Mouse (Mus musculus) adrenal gland, postnatal 14 days (tissue): Measurements from ENCODE around the gene Hoxd12. TPM values are rescaled to one million over a fixed set of nuclear protein-coding genes. Genes with fewer than 3 reads are reported as not detected.
A peak's percentile ranks its signal among the peaks of the same experiment; 100 is the strongest.

Experiments used
- DNase-seq: peaks from one replicate; pipeline ENCODE4 v3.0.0; 2021; ENCODE audit warnings: mixed read lengths
- total RNA-seq: library from RNA; stranded (reverse); gene quantifications from 2 replicates; pipeline ENCODE4 v1.2.3, GENCODE M21; 2021

The Hoxd12 gene
- total RNA-seq, 1 experiment from 2014 or later, result not detected

- no peak for DNase-seq
Measured at GRCm38 (mm10) chr2:74681594-74682531, 7.0 kb downstream of the Hoxd12 start.

GRCm38 (mm10) chr2:74682796-74683195, 8.0 kb downstream of the Hoxd12 start:
- DNase-seq, result no peak

- no peak for DNase-seq
Measured at GRCm38 (mm10) chr2:74683471-74683951, 8.7 kb downstream of the Hoxd12 start.

- no peak for DNase-seq
Measured at GRCm38 (mm10) chr2:74684106-74684505, 9.3 kb downstream of the Hoxd12 start.

- DNase-seq, result no peak
Measured at GRCm38 (mm10) chr2:74685059-74685603, 10.3 kb downstream of the Hoxd12 start.

- peak; percentile 79 for DNase-seq
Measured at GRCm38 (mm10) chr2:74686301-74686987, 11.6 kb downstream of the Hoxd12 start.

- DNase-seq, result no peak
Measured at GRCm38 (mm10) chr2:74686988-74687697, 12.3 kb downstream of the Hoxd12 start.

- DNase-seq, result peak; percentile 4
Measured at GRCm38 (mm10) chr2:74687698-74688555, 13.1 kb downstream of the Hoxd12 start.

GRCm38 (mm10) chr2:74688795-74689573, 14.2 kb downstream of the Hoxd12 start:
- peak; percentile 3 for DNase-seq

- DNase-seq, result peak; percentile 3
Measured at GRCm38 (mm10) chr2:74689574-74690337, 14.9 kb downstream of the Hoxd12 start.

GRCm38 (mm10) chr2:74690338-74690716, 15.5 kb downstream of the Hoxd12 start:
- no peak for DNase-seq

GRCm38 (mm10) chr2:74691022-74691951, 16.5 kb downstream of the Hoxd12 start, which contains the start of gene Hoxd10:
Gene Hoxd10, plus strand, starts transcription at chr2:74691924.
- peak; percentile 82 for DNase-seq

GRCm38 (mm10) chr2:74691995-74692807, 17.4 kb downstream of the Hoxd12 start:
- DNase-seq, result no peak

GRCm38 (mm10) chr2:74692808-74693431, 18.1 kb downstream of the Hoxd12 start:
- DNase-seq, result no peak

GRCm38 (mm10) chr2:74693432-74693827, 18.6 kb downstream of the Hoxd12 start:
- no peak for DNase-seq

GRCm38 (mm10) chr2:74694066-74694465, 19.3 kb downstream of the Hoxd12 start:
- no peak for DNase-seq

GRCm38 (mm10) chr2:74695383-74695782, 20.6 kb downstream of the Hoxd12 start:
- DNase-seq, result no peak
